Mouse (Mus musculus) kidney, embryonic 15.5 days (tissue): ENCODE measurements around the gene Dync2li1. TPM values are rescaled to one million over a fixed set of nuclear protein-coding genes. Genes with fewer than 3 reads are reported as not detected.

Source experiments
- ATAC-seq: fragments of 200-750 bp; cut with Nextera tagmentation; replicated peaks from 2 replicates; pipeline ENCODE4 v1.8.0; 2017; ENCODE audit warnings: moderate TSS enrichment; ENCODE audit not compliant: low FRiP score
- H3K27ac ChIP-seq: fragments of 300-500 bp; sonication (generic); 2 replicates; pipeline ENCODE4 v1.5.1; 2015; ENCODE audit warnings: mild to moderate bottlenecking, inconsistent platforms
- H3K27me3 ChIP-seq: fragments of 300-500 bp; sonication (generic); 2 replicates; pipeline ENCODE4 v1.6.1; 2015; ENCODE audit warnings: inconsistent platforms
- H3K36me3 ChIP-seq: fragments of 300-500 bp; sonication (generic); 2 replicates; pipeline ENCODE4 v1.6.1; 2015; ENCODE audit warnings: inconsistent platforms
- H3K4me1 ChIP-seq: fragments of 300-500 bp; sonication (generic); 2 replicates; pipeline ENCODE4 v1.6.1; 2015; ENCODE audit warnings: inconsistent platforms
- H3K4me2 ChIP-seq: fragments of 300-500 bp; sonication (generic); 2 replicates; pipeline ENCODE4 v1.6.1; 2015; ENCODE audit warnings: moderate library complexity, mild to moderate bottlenecking, inconsistent platforms
- H3K4me3 ChIP-seq: fragments of 300-500 bp; sonication (generic); replicated peaks from 2 replicates; pipeline ENCODE4 v1.5.1; 2015; ENCODE audit warnings: mild to moderate bottlenecking, inconsistent platforms
- H3K9ac ChIP-seq: fragments of 300-500 bp; sonication (generic); 2 replicates; pipeline ENCODE4 v1.6.1; 2015; ENCODE audit warnings: mild to moderate bottlenecking, inconsistent platforms
- H3K9me3 ChIP-seq: fragments of 300-500 bp; sonication (generic); replicated peaks from 2 replicates; pipeline ENCODE4 v1.6.1; 2016; ENCODE audit warnings: inconsistent platforms
- WGBS: fragments of 180-500 bp; shearing (Covaris S2); methylation state at CpG from one replicate; pipeline ENCODE4 v1.1.7; 2015; ENCODE audit warnings: mixed read lengths; 5-methylcytosine and 5-hydroxymethylcytosine counted together
- polyA plus RNA-seq: library from polyadenylated mRNA; unstranded; fragments of >200 nt; fragmentation: Nextera tagmentation; extraction: Ambion mirVana; gene quantifications from 2 replicates; pipeline ENCODE4 v1.2.1, GENCODE M21; 2015

Gene Dync2li1
- 51.0 and 52.8 TPM in 2 replicates for polyA plus RNA-seq

- Histone ChIP-seq H3K9ac (peak within 1 kb of the TSS; percentile 58), H3K9me3 (no peaks in the 10 kb centered on the region), H3K36me3 (peaks cover 2% of the 10 kb centered on the region; the same call in 1 of the 2 replicates), H3K4me1 (peaks cover 7% of the 10 kb centered on the region), H3K4me3 (peak within 1 kb of the TSS; percentile 67), H3K27ac (peak within 1 kb of the TSS; percentile 73), H3K4me2 (peak within 1 kb of the TSS; percentile 79), H3K27me3 (no peaks in the 10 kb centered on the region)
- under 1% methylated on average over 24 of the region's 25 CpGs for WGBS
- ATAC-seq, result peak; percentile 97
Measured at GRCm38 (mm10) chr17:84626276-84626856, at the start of gene Dync2li1. Gene Dync2li1 (plus strand): TSS chr17:84626496.

GRCm38 (mm10) chr17:84576621-84577293, 49.5 kb upstream of the Dync2li1 start:
- Histone ChIP-seq H3K4me2 (no peak overlapping the region), H3K4me1 (peaks cover 50% of the 10 kb centered on the region), H3K9me3 (no peaks in the 10 kb centered on the region), H3K27ac (peak overlapping the region; percentile 62), H3K27me3 (no peaks in the 10 kb centered on the region), H3K9ac (no peak overlapping the region), H3K36me3 (peaks cover 24% of the 10 kb centered on the region), H3K4me3 (no peak overlapping the region)
- peak; percentile 37; the same call in 1 of the 2 replicates for ATAC-seq
- 43% methylated on average over 16 of the region's 16 CpGs for WGBS

- WGBS, result 60% methylated on average over 8 of the region's 8 CpGs
- peak overlapping the region; percentile 49 for H3K27ac ChIP-seq
Measured at GRCm38 (mm10) chr17:84579249-84579648, 47.0 kb upstream of the Dync2li1 start.

DNA sequence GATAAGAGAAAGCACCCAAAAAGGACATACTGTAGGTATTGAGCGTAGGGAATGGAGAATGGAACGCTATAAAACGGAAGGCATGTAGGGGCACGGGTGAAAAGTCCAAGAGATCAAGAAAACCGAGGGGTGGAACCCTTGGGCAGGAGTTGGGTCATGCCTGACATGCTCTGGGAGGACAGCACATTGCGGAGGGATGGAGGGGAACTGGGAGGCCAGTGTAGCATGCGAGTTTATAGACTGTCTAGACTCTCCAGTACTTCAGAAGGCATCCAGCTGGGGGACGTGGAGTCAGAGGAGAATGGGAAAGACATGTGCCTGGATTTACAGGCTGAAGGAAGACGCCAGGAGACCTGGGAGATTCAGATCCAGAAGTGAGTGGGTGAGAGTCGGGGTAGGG, 46.5 kb upstream of the Dync2li1 start:
- H3K4me1 ChIP-seq, result peaks cover 48% of the 10 kb centered on the region
- H3K27me3 ChIP-seq, result no peaks in the 10 kb centered on the region
- H3K27ac ChIP-seq, result peak overlapping the region; percentile 49
- no peaks in the 10 kb centered on the region for H3K9me3 ChIP-seq
- WGBS, result 49% methylated on average over 10 of the region's 10 CpGs
- no peak overlapping the region for H3K9ac ChIP-seq
- peak; percentile 66 for ATAC-seq
- H3K4me3 ChIP-seq, result no peak overlapping the region
- no peak overlapping the region for H3K4me2 ChIP-seq
- peaks cover 28% of the 10 kb centered on the region for H3K36me3 ChIP-seq

More at GRCm38 (mm10) chr17:84579249-84579648, 47.0 kb upstream of the Dync2li1 start:
- H3K9ac ChIP-seq, result no peak overlapping the region
- no peaks in the 10 kb centered on the region for H3K27me3 ChIP-seq
- no peaks in the 10 kb centered on the region for H3K9me3 ChIP-seq
- H3K4me2 ChIP-seq, result no peak overlapping the region
- H3K4me3 ChIP-seq, result no peak overlapping the region
- peaks cover 27% of the 10 kb centered on the region for H3K36me3 ChIP-seq
- peaks cover 48% of the 10 kb centered on the region for H3K4me1 ChIP-seq
- no peak for ATAC-seq

DNA sequence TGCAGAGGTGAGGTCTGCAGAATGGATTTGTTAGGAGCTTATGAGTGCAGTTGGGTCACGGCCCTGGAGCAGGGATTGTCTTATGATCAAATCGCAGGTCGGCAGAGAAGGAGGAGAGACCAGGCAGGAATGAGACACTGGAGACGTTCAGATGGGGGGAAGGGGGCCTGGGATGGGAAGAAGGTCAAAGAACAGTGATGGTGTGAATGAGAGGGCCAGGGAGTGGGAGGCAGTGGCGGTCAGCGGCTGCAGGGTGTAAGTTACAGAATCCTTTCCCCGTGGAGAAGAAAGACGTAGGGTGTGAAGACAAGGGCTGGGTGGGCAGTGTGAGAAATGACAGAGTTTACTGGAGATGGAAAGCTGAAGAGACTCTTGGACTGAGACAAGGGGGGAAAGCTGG, 45.5 kb upstream of the Dync2li1 start:
- peak overlapping the region; percentile 49 for H3K27ac ChIP-seq
- 33% methylated on average over 8 of the region's 8 CpGs for whole genome bisulfite sequencing
- H3K27me3 ChIP-seq, result no peaks in the 10 kb centered on the region

DNA sequence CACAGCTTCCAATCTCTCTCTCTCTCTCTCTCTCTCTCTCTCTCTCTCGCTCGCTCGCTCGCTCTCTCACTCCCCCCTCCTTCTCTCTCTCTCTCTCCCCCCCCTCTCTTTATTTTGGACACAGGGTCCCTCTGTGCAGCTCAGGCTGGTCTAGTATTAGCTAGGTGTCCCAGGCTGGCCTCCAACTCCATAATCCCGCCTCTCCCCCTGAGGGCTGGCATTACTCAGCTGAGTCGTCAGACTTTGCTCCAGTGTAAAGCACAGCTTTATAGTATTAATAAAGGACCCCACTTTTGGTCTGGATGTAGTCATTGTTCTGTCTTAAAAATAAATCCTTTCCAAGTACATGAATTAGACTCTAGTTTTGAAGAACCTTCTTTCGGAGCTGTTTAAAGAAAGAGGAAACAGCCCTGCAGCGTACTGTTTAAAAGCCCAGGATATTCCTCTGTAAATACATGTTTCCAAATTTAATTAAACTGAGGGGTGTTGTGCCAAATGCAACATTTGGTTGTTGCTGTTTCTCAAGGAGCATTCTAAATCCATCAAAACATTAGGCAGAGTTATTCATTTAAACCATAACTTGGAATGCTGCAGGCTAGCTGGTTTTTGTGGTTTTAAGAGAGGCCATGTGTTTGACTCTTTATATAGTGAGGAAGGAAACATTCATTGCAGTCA, 44.4 kb upstream of the Dync2li1 start:
- H3K27me3 ChIP-seq, result no peaks in the 10 kb centered on the region
- peaks cover 20% of the 10 kb centered on the region for H3K36me3 ChIP-seq
- peak overlapping the region; percentile 54; the same call in 1 of the 2 replicates for H3K27ac ChIP-seq
- H3K9ac ChIP-seq, result no peak overlapping the region
- H3K4me1 ChIP-seq, result peaks cover 48% of the 10 kb centered on the region
- H3K9me3 ChIP-seq, result no peaks in the 10 kb centered on the region
- H3K4me3 ChIP-seq, result no peak overlapping the region
- no peak for ATAC-seq
- no peak overlapping the region for H3K4me2 ChIP-seq
- 62% methylated on average over 8 of the region's 8 CpGs for WGBS

More for the DNA sequence above, 45.5 kb upstream of the Dync2li1 start:
- Histone ChIP-seq H3K9ac (no peak overlapping the region), H3K4me1 (peaks cover 56% of the 10 kb centered on the region), H3K4me3 (no peak overlapping the region), H3K4me2 (no peak overlapping the region), H3K9me3 (no peaks in the 10 kb centered on the region), H3K36me3 (peaks cover 22% of the 10 kb centered on the region)
- peak; percentile 40; the same call in 1 of the 2 replicates for ATAC-seq

DNA sequence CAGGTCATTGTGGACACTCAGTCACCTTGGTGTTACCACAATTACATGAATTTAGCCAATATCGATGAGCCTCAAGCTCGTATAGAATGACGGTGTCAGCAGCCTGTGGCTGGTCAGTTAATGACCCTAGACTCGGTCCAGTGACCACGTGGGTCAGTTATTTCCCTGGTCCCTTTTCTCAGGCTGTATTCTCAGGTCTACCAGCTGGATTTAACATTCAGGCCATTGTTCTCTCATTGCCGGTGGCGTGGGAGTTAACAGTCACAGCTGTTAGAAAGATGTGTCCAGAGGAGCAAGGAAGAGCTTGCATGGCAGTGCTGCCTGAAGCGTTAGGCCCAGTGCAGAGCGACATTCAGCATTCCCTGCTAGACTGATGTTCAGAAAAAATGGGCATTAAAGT, 42.2 kb upstream of the Dync2li1 start:
- Histone ChIP-seq H3K27me3 (no peaks in the 10 kb centered on the region), H3K36me3 (peaks cover 17% of the 10 kb centered on the region), H3K9me3 (no peaks in the 10 kb centered on the region), H3K27ac (peak overlapping the region; percentile 7; the same call in 1 of the 2 replicates), H3K4me2 (no peak overlapping the region), H3K4me3 (no peak overlapping the region), H3K4me1 (peaks cover 43% of the 10 kb centered on the region), H3K9ac (no peak overlapping the region)
- no peak for ATAC-seq
- 31% methylated on average over 9 of the region's 9 CpGs for WGBS

- Histone ChIP-seq H3K27me3 (no peaks in the 10 kb centered on the region), H3K4me2 (no peak overlapping the region), H3K36me3 (peaks cover 27% of the 10 kb centered on the region), H3K9ac (no peak overlapping the region), H3K27ac (peak overlapping the region; percentile 22; the same call in 1 of the 2 replicates), H3K9me3 (no peaks in the 10 kb centered on the region), H3K4me1 (peaks cover 33% of the 10 kb centered on the region), H3K4me3 (no peak overlapping the region)
- no peak for ATAC-seq
- WGBS, result 74% methylated on average over 8 of the region's 8 CpGs
Measured at GRCm38 (mm10) chr17:84585104-84585503, 41.2 kb upstream of the Dync2li1 start.

- Histone ChIP-seq H3K36me3 (peaks cover 58% of the 10 kb centered on the region), H3K27ac (no peak overlapping the region), H3K4me2 (no peak overlapping the region), H3K27me3 (no peaks in the 10 kb centered on the region), H3K4me3 (no peak overlapping the region), H3K4me1 (peaks cover 6% of the 10 kb centered on the region), H3K9ac (no peak overlapping the region), H3K9me3 (no peaks in the 10 kb centered on the region)
- WGBS, result 92% methylated on average over 7 of the region's 7 CpGs
- ATAC-seq, result no peak; the same call in 1 of the 2 replicates
Measured at GRCm38 (mm10) chr17:84590065-84590464, 36.2 kb upstream of the Dync2li1 start.

- no peak overlapping the region for H3K4me2 ChIP-seq
- H3K27ac ChIP-seq, result no peak overlapping the region
- H3K4me1 ChIP-seq, result no peaks in the 10 kb centered on the region
- peaks cover 61% of the 10 kb centered on the region for H3K36me3 ChIP-seq
- H3K9ac ChIP-seq, result no peak overlapping the region
- no peak for ATAC-seq
- no peak overlapping the region for H3K4me3 ChIP-seq
- 91% methylated on average over 16 of the region's 16 CpGs for WGBS
- H3K27me3 ChIP-seq, result no peaks in the 10 kb centered on the region
- no peaks in the 10 kb centered on the region for H3K9me3 ChIP-seq
Measured at GRCm38 (mm10) chr17:84591431-84592150, 34.7 kb upstream of the Dync2li1 start.

DNA sequence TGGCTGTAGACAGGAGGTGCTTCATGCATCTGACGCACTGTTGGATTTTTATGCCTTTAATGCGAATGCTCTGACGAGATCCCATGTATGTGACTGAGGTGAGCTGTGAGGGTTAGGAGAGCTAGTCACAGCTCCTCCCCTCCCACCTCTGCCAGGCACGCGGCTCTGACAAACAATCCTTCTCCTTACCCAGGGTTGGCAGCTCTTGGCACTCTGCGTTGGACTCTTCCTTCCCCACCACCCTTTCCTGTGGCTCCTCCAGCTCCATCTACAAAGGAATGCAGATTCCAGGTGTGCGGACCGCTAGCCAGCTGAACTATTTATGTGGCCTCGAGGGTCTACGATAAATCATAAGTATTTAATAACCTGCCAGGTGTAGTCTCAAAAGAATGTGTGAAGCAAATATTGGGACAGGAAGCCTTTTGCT, 30.3 kb upstream of the Dync2li1 start:
- no peak overlapping the region for H3K4me2 ChIP-seq
- H3K9ac ChIP-seq, result no peak overlapping the region
- 0 out of 2 replicates have a peak, but pooled peaks have one; percentile 36 for ATAC-seq
- no peak overlapping the region for H3K4me3 ChIP-seq
- H3K4me1 ChIP-seq, result 0 out of 2 replicates have a peak, but pooled peaks cover 7% of the 10 kb centered on the region
- 57% methylated on average over 10 of the region's 10 CpGs for WGBS
- H3K27me3 ChIP-seq, result no peaks in the 10 kb centered on the region
- H3K27ac ChIP-seq, result no peak overlapping the region
- H3K36me3 ChIP-seq, result peaks cover 49% of the 10 kb centered on the region
- H3K9me3 ChIP-seq, result no peaks in the 10 kb centered on the region
